In genomic region chr5:149183721-149184103, GRCm38 (mm10) we compare ENCODE assay signal across 8 mouse cellular contexts. TPM values are rescaled to one million over a fixed set of nuclear protein-coding genes. Genes with fewer than 3 reads are reported as not detected.
DNase-seq lines count a peak whose midpoint lies in the region; ATAC-seq lines count a peak whose summit lies in the region.

No protein-coding gene starts in this region.

- no peaks in the 10 kb centered on the region for H3K9me3 ChIP-seq in lung, embryonic 16.5 days (ENCODE audit: control insufficient read depth, low read length)
- no peaks in the 10 kb centered on the region for H3K9me3 ChIP-seq in embryonic facial prominence, embryonic 14.5 days (ENCODE audit: control insufficient read depth, low read length)
- H3K9me3 ChIP-seq in limb, embryonic 10.5 days (replicated peaks), result no peaks in the 10 kb centered on the region
- no peaks in the 10 kb centered on the region for H3K9me3 ChIP-seq in neural tube, embryonic 15.5 days (replicated peaks)

- no peaks in the 10 kb centered on the region for H3K36me3 ChIP-seq in lung, embryonic 16.5 days (ENCODE audit: control insufficient read depth, insufficient read depth, low read length)
- H3K36me3 ChIP-seq in embryonic facial prominence, embryonic 14.5 days (ENCODE audit: control insufficient read depth, insufficient read depth, low read length), result peaks cover 5% of the 10 kb centered on the region; the same call in 1 of the 2 replicates
- H3K36me3 ChIP-seq in limb, embryonic 10.5 days, result peaks cover 25% of the 10 kb centered on the region
- no peaks in the 10 kb centered on the region for H3K36me3 ChIP-seq in neural tube, embryonic 15.5 days

- H3K27ac ChIP-seq in lung, embryonic 16.5 days (ENCODE audit: low read length), result peak overlapping the region; percentile 88
- H3K27ac ChIP-seq in embryonic facial prominence, embryonic 14.5 days (replicated peaks; ENCODE audit: low read depth, low read length), result peak overlapping the region; percentile 93
- H3K27ac ChIP-seq in limb, embryonic 10.5 days, result peak overlapping the region; percentile 97
- peak overlapping the region; percentile 97 for H3K27ac ChIP-seq in neural tube, embryonic 15.5 days (replicated peaks)

- no peak for DNase-seq in lung, postnatal 10 days
- DNase-seq in embryonic facial prominence, embryonic 14.5 days (ENCODE audit: low spot score), result no peak
- DNase-seq in limb, embryonic 10.5 days (ENCODE audit: low spot score), result no peak
- DNase-seq in layer of hippocampus, postnatal 36 days, result no peak
- DNase-seq in gastrocnemius, postnatal 36 days, result no peak
- no peak for DNase-seq in cerebellum, postnatal 25 days

- WGBS in lung, embryonic 16.5 days, result 0% methylated on average over 13 of the region's 13 CpGs
- WGBS in embryonic facial prominence, embryonic 14.5 days, result 0% methylated on average over 6 of the region's 13 CpGs
- WGBS in limb, embryonic 10.5 days, result under 1% methylated on average over 13 of the region's 13 CpGs
- WGBS in neural tube, embryonic 15.5 days, result under 1% methylated on average over 13 of the region's 13 CpGs

- H3K9ac ChIP-seq in lung, embryonic 16.5 days (ENCODE audit: low read length), result peak overlapping the region; percentile 77
- H3K9ac ChIP-seq in embryonic facial prominence, embryonic 14.5 days (ENCODE audit: low read depth, low read length), result peak overlapping the region; percentile 80
- H3K9ac ChIP-seq in neural tube, embryonic 15.5 days (replicated peaks), result peak overlapping the region; percentile 81

- peak overlapping the region; percentile 66 for H3K4me2 ChIP-seq in lung, embryonic 16.5 days (ENCODE audit: low read depth, low read length)
- H3K4me2 ChIP-seq in embryonic facial prominence, embryonic 14.5 days (ENCODE audit: low read depth, low read length), result peak overlapping the region; percentile 56
- peak overlapping the region; percentile 66 for H3K4me2 ChIP-seq in neural tube, embryonic 15.5 days

- intact Hi-C loops in gastrocnemius, postnatal 36 days (cut with DNase I), result loop anchor here (1.0 to 2.0 kb wide), 2 partner anchors 131 to 255 kb away; partner anchors contain the start of gene Katnal1

- H3K4me3 ChIP-seq in lung, embryonic 16.5 days (ENCODE audit: low read length), result peak overlapping the region; percentile 56
- H3K4me3 ChIP-seq in embryonic facial prominence, embryonic 14.5 days (ENCODE audit: low read depth, low read length), result peak overlapping the region; percentile 51
- peak overlapping the region; percentile 77 for H3K4me3 ChIP-seq in limb, embryonic 10.5 days
- peak overlapping the region; percentile 66 for H3K4me3 ChIP-seq in neural tube, embryonic 15.5 days (replicated peaks)

- H3K4me1 ChIP-seq in lung, embryonic 16.5 days (replicated peaks; ENCODE audit: control insufficient read depth, insufficient read depth, low read length), result peaks cover 15% of the 10 kb centered on the region
- H3K4me1 ChIP-seq in embryonic facial prominence, embryonic 14.5 days (ENCODE audit: control insufficient read depth, insufficient read depth, low read length), result peaks cover 14% of the 10 kb centered on the region
- H3K4me1 ChIP-seq in limb, embryonic 10.5 days, result peaks cover 19% of the 10 kb centered on the region
- peaks cover 29% of the 10 kb centered on the region for H3K4me1 ChIP-seq in neural tube, embryonic 15.5 days

- peak; percentile 58 for ATAC-seq in lung, embryonic 16.5 days (ENCODE audit: low read depth)
- peak; percentile 48 for ATAC-seq in embryonic facial prominence, embryonic 14.5 days (ENCODE audit: low read depth)
- ATAC-seq in neural tube, embryonic 15.5 days (ENCODE audit: low FRiP score), result no peak

- no peaks in the 10 kb centered on the region for H3K27me3 ChIP-seq in lung, embryonic 16.5 days (ENCODE audit: control insufficient read depth, insufficient read depth, low read depth, low read length)
- H3K27me3 ChIP-seq in embryonic facial prominence, embryonic 14.5 days (replicated peaks; ENCODE audit: control insufficient read depth, insufficient read depth, low read length), result no peaks in the 10 kb centered on the region
- no peaks in the 10 kb centered on the region for H3K27me3 ChIP-seq in limb, embryonic 10.5 days (ENCODE audit: low read depth, poor library complexity, severe bottlenecking)
- no peaks in the 10 kb centered on the region for H3K27me3 ChIP-seq in neural tube, embryonic 15.5 days (replicated peaks)

RNA-seq across cellular contexts. Expression of gene Uspl1, which starts 0.4 kb away (rescaled TPM):
- 32.7 and 37.5 TPM in 2 replicates for polyA plus RNA-seq in lung, embryonic 16.5 days (2015; fragmentation: Nextera tagmentation; extraction: Ambion mirVana)
- polyA plus RNA-seq in embryonic facial prominence, embryonic 14.5 days (2014; fragmentation: Nextera tagmentation; extraction: Ambion mirVana), result 41.5 and 45.6 TPM in 2 replicates
- polyA plus RNA-seq in limb, embryonic 10.5 days (2016; fragmentation: Nextera tagmentation; extraction: Ambion mirVana), result 72.9 and 78.7 TPM in 2 replicates
- 56.1 and 57.1 TPM in 2 replicates for polyA plus RNA-seq in neural tube, embryonic 15.5 days (2015; fragmentation: Nextera tagmentation; extraction: Ambion mirVana)
- total RNA-seq in layer of hippocampus, postnatal 36 days (2021), result 10 to 100 TPM; 35.5 to 39.5 TPM
- 10 to 100 TPM; 22.9 to 23.4 TPM for total RNA-seq in gastrocnemius, postnatal 36 days (2021)

RNA-seq across cellular contexts. Expression of gene Hmgb1, which starts 0.6 kb away (rescaled TPM):
- 1,316 and 1,601 TPM in 2 replicates for polyA plus RNA-seq in lung, embryonic 16.5 days (2015; fragmentation: Nextera tagmentation; extraction: Ambion mirVana)
- 1,171 and 1,256 TPM in 2 replicates for polyA plus RNA-seq in embryonic facial prominence, embryonic 14.5 days (2014; fragmentation: Nextera tagmentation; extraction: Ambion mirVana)
- 1,666 and 1,835 TPM in 2 replicates for polyA plus RNA-seq in limb, embryonic 10.5 days (2016; fragmentation: Nextera tagmentation; extraction: Ambion mirVana)
- 674 and 837 TPM in 2 replicates for polyA plus RNA-seq in neural tube, embryonic 15.5 days (2015; fragmentation: Nextera tagmentation; extraction: Ambion mirVana)
- total RNA-seq in layer of hippocampus, postnatal 36 days (2021), result 100 to 1,000 TPM; 136 to 137 TPM
- total RNA-seq in gastrocnemius, postnatal 36 days (2021), result 100 to 1,000 TPM in 1 of 2 experiments, 10 to 100 TPM in 1; 86.3 to 104 TPM
